Mouse (Mus musculus) urinary bladder, postnatal 36 days (tissue): ENCODE measurements at regions not wholly inside any gene's neighbourhood (a gene's known extent, or its start where the extent isn't known, plus 50 kb on each side); places are given as distances from the start of the nearest gene placed in this dataset.

ENCODE experiments used
- DNase-seq, 2 experiments: peaks; one replicate each; pipeline ENCODE4 v3.0.0; 2022; ENCODE audit warnings: low spot score in 2 of 2, mixed read lengths in 1 of 2

DNA sequence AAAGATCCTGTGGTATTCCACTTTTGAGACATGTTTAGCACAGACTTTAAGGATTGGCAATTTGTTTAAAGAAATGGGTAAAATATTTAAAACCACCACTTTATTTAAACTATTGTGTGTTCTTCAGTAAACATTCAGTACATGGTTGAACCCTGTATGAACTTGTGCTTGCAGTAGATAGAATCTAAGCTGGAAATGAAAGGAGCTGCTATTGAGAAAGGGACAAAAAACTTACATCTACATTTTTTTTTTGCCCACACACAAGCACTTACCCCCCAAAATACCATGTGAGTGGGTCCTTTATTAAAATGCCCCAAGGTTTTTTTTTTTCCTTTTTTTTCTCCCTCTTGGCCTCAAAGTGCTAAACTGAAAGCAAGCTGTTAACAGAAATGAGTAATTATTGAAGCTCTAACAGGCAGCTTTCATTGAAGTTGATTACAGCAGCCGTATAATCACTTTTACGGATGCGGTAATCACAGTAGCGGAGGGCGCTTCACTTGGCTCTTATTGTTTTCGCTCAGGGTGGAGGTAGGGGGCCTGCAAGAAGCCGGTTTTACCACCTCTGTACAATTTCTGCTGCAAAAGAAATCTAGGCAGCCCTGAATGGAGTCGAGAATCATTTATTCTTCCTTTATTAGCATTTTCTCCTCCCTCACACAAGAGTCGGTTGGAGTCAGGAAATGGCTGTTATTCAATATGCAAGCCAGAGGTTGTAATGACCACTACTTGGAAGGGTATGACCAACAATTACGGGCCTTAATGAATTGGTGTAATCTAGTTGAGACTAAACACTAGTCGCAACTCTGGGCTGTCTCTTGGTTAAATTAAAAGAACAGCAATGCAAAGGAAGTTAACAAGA, 257.7 kb downstream of the Lmo4 start:
- no peak for DNase-seq

DNA sequence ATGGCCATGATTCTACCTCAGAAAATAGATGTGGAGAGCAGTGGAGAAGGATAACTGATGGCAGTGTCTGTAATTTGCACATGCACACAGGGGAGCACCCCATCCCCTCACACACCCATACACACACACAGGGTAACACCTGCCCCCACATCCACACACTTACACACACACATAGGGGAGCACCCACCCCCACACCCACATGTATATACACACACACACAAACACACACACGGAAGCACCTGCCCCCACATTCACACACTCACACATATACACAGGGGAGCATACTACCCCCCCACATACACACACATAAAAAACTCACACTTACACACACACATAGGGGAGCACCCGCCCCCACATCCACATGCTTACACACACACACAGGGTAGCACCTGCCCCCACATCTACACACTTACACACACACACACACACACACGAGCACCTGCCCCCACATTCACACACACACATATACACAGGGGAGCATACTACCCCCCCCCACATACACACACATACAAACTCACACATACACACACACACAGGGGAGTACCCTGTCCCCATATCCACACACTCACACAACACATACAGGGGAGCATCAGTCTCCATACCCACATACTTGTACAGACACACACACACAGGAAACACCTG, 265.8 kb downstream of the Lmo4 start:
- DNase-seq, result no peak

DNA sequence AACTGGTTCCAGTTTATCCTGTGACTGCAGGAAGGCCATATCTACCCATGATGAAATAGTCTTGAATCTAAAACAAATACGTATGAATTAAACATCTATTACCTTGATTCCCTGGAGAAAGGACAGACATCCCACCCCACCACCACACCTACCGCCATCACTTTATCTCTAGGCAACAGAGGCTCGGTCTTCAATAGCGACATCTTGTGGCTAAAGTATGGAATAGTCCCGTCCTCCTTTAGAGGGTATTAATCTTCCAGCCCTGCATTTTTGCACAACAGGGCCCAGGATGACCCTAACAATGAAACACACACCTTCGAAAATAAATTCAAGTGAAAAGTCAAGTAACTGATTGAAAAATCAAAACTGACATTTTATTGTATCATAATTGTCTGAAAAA, 279.7 kb downstream of the Lmo4 start:
- DNase-seq, result no peak

DNA sequence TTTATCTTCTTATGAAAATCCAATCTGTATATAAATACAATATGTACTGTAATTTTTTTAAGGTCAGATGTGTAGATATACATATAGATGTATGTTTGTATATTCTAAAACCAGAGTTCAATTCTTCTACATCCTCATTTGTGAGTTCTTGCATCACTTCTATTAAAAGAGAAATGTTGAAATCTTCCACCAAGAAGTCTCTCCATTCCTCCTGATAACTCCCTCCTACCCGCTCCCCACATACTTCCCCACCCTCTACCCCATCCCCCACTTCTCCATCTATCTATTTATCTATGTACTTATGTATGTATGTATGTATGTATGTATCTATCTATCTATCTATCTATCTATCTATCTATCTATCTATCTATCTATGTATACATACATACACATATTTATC, 285.3 kb downstream of the Lmo4 start:
- no peak for DNase-seq

DNA sequence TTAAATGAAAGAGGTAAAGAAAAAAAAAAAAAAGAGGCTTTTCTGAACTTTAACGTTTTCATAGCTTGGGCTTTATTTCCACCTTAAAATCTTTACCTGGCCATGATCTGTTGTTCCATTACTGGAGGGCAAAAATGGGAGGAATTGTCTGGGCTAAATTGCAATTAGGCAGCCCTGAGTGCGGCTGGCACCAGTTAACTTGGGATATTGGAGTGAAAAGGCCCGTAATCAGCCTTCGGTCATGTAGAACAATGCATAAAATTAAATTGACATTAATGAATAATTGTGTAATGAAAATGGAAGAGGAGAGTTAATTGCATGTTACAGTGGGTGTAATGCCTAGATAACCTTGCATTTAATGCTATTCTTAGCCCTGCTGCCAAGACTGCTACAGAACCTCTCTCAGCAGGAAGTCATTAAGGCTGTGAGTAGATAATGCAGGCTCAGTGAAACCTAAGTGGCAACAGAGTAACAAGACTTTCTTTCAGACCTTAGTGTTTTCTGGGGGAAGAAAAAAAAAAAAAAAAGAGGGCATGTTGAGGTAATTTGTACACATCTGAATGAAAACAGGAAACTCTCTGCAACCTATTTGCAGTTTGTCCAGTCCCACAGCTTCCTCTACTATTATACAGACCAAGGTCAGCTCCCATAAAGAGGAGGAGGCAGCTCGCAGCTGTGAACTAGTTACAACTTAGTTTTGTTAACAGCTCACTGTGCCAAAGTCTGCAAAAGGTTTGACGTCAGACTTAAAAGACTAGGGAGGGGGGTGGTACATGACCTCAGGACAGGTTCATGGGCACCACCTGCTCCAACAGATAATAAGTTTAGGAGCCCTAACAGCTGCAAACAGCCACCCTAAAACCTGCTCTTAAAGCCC, 290.4 kb downstream of the Lmo4 start:
- no peak for DNase-seq

DNA sequence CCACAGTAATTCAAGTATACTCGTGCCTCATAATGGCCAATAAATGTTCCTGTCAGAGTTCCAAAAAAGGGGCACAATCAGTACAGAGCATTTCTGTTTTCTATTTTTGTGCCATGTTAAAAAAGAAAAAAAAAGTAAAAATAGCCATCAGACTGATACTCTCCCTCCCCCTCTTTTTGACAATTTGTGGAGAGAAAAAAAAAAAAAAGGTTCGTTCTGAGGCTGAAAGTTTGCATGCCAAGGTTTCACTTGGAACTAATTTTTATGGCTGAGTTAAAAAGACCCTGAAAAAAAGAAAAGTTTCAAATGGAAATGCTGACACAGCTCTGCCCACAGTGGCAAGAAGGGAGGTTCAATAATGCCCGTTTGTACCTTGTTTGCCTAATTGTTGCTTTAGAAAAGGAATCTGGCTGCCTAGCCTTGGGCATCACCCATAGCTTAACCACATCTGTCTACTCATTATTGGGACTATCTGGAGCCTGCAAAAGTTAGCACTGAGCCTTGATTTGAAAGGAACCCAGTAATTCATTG, 291.9 kb downstream of the Lmo4 start:
- DNase-seq, result no peak

DNA sequence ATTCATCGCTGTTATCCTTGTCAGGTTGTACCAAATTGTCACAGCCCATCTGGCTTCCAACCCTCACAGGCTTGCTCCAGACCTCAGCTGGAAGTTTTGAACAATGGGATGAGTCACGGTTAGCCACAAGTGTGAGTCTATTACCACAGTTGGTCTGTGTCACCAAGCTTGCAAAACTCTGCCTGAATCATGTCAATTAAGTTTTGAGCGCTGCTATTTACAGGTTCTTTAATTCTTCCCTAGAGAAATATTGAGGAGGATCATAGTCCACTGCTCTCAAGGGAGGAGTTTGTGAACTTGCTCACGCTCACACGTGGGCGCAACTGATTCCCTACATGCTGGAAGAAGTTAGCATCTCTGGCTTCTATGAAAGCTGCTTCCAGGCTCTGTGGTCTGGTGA, 292.6 kb downstream of the Lmo4 start:
- no peak for DNase-seq

DNA sequence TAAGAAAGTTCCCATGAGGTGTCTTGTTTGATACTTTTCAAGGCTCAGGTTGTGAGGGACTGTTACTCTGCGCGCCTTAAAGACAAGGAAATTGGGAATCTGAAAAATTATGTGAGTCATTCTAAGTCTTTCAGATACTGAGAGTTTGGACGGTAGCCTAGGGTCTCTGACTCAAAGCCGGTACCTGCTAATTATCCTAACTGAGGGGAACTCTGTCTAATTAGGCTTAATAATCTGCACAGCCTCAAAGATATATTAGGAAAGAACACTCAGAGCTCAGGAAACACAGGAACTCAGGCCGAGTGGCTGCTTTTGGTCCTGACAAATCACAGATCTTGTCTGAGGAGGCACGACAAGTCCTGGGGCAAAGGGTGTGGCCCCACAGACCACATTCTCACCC, 295.7 kb downstream of the Lmo4 start:
- no peak for DNase-seq

DNA sequence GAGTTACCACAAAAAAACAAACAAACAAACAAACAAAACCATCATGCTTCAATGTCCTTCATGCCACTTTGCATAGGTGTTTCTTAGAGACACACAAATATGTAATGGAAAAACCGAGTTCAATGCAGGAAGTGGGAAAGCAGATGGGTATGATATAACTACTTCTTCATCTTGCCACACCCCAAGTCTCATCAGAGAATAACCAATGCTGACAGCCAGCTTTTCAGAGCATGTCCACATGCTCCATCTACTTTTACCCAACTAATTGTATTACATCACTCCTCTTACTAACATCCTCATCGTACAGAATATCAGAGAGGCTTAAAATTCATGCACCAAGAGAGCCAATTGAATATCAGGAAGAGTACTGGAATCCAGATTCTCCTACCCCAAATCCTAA, 301.6 kb downstream of the Lmo4 start:
- no peak for DNase-seq

DNA sequence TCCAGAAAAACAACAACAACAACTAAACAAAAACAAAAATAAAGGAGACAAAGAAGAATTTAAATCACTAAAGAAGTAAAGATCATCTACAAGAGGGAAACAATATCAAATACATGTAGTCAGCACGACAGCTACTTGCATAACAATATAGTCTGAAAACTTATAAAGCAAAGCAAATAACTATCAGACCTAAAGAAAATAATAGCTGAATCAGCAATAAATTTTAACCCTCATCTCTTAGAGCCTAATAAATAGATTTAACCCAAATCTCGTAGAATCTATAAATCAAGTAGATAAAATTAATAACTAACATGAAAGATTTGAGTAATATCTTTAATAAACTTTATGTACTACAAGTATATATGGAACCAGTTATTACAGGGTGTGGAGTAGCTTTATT, 324.2 kb downstream of the Lmo4 start:
- no peak for DNase-seq

DNA sequence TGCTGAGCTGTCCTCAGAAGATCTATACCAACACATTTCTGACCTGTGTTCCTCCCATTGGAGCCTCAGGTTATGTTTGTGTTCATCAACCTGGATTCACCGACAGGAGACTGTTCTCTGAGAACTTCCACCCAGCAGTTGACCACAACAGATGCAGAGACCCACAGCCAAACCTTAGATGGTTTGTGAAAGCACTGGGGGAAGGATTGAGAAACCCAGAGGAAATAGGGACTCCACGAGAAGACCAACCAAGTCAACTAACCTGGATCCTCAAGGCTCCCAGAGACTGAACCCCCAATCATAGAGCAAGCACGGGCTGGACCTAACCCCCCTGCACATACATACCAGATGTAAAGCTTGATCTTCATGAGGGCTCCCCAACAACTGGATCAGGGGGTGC, 331.1 kb downstream of the Lmo4 start:
- DNase-seq, result no peak

DNA sequence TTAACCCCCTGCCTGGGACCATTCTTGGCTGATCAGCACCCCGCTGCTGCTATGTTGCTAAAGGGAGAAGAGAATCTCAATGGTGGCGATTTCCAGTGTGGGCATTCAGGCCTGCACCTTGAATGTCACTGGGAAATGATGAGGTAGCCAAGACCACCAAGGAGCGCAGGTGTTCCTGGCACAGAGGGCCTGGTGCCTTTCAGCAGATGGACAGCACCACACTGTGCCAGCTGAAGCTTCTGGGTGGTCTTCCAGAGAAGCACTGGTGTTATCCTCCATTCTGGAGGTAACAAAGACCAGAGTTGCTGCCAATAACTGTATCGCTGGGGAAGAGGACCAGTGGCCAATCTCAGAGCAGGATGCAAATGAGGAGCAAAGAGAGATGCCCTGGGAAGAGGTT, 338.5 kb downstream of the Lmo4 start:
- DNase-seq, result no peak

DNA sequence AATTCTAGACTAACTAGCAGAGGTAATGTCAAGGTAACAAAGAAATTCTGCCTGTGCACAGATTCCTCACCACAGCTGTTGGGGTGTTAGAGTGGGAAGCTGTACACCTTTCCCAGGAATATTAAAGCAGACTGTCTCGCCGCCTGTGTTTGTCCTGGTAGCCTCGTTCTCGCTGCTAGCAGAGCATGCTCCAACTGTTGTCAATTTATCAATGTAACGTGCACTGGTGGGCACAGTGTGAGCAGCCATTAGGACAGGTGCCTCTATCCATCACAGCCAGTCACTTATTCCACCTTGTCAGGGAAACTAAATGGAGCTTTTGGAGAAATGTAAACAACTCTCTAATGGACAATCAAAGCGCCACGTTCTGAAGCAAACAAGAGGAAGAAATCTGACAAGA, 339.4 kb downstream of the Lmo4 start:
- DNase-seq, result no peak

DNA sequence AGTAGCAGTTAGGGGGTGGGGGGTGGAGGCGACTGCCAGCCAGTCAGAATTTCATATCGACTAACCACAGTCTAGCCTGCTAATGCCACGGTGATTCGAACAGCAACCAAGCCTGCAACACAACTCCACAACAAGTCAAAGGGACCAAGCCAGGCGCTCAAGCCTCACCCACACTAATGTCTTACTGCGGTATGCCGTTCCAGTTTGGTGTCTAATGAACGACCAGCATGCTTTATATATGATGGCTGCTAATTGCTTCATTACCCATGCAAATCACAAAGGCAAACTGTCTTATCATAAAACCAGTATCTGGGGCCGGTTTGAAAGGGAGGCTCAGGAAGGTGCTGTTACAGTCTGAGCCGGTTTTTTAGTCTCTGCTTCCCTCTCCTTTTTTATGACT, 340.5 kb downstream of the Lmo4 start:
- no peak for DNase-seq

DNA sequence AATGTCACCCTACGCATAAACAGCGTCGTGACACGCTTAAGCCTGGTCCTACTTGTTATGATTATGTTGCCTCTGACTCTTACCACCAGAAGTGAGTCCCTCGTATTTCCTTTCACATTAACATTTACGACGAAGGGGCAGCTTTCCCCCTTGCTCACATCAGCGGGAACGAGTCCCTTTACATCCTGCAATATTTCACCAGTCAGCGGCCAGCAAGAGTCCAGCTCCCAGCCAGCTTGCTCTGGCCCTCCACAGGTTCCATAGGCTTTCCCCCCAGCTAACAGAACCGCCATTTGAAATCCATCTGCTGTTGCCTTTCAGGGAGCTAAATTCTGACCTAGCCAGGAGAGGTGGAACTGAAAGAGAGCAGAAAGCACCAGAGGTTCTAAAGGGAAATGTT, 342.5 kb downstream of the Lmo4 start:
- DNase-seq, result no peak

DNA sequence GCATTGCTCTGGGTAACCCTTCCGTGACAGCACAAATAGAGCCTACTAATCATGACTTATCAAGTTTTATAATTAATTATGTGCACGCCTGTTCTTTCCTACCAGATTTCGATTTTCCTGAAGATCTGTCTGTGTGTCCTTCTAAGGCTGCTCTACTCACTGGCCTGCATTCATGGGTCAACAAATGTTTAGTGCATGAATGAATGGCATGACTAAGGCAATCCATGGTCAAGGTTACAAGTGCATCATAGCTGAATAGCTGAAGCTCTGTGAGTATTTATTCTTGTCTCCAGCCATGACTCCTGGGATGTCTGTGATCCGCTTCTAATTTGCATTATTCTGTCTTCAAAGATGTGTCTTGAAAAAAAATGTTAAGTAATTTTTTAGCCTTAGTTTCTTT, 343.2 kb downstream of the Lmo4 start:
- DNase-seq, result no peak

DNA sequence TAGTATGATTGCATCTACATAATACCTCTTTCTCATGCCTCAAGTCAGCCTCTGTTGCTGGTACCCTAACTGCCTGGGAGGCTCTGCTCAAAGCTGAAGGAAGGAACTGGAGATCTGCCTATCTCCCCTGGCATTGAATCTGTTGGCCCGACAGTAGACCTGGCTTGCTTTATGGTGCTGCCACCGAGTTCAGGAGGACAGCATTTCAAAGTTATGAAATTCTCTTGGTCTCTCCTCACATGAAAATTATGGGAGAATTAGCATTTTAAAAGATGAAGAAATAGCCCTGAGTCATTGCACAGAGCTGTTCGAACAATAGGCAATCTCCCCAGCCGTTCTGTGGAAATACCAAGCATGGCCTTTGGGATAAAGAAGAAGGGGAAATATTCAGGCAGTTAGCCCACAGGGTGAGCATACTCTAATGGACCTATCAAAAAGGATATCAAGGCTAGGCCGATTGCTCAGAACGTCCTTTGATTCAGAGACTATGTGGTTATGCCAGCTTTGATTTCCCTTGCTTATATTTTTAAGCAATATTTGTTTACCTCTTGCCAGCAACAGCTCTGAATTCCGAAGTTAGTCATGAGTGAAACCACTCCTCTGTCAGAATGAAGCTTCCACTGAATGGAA, 369.3 kb downstream of the Lmo4 start:
- peak in 1 of 2 experiments; percentile 5 for DNase-seq

DNA sequence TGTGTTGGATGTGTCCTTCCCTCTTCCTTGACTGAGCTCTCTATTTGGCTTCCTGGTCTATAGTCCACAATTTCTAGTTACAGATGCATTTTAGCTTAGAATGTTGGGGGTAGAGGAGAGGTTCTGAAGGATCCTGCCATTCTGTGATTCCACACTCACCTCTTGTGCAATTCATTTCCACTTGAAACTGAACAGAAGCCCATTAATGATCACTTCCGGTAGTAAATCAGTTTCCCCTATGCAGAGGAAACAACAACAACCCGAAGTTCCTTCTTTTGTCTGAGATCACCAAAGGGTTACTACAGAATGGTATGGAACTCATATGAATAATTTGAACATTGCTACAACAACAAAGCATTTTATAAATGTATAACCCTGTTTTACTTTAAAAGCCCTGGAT, 370.3 kb downstream of the Lmo4 start:
- DNase-seq, result no peak

DNA sequence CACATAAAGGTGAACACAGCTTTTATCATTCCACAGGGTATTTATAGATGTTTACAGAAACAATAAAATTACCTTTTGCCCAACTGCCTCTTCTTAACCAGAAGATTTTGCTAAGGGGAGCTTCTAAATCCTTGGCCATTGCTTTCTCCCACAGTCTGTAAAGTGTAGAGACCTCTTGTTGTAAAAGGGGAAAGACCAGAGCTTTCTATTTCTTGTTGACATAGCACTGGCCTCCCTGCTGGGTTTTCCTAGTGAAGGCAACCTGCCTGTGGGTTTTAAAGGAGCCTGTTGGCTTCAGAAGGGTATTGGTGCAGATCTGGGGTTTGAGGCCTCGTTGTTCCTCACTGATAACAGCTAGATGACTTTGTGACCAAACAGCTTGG, 381.6 kb downstream of the Lmo4 start:
- DNase-seq, result no peak

DNA sequence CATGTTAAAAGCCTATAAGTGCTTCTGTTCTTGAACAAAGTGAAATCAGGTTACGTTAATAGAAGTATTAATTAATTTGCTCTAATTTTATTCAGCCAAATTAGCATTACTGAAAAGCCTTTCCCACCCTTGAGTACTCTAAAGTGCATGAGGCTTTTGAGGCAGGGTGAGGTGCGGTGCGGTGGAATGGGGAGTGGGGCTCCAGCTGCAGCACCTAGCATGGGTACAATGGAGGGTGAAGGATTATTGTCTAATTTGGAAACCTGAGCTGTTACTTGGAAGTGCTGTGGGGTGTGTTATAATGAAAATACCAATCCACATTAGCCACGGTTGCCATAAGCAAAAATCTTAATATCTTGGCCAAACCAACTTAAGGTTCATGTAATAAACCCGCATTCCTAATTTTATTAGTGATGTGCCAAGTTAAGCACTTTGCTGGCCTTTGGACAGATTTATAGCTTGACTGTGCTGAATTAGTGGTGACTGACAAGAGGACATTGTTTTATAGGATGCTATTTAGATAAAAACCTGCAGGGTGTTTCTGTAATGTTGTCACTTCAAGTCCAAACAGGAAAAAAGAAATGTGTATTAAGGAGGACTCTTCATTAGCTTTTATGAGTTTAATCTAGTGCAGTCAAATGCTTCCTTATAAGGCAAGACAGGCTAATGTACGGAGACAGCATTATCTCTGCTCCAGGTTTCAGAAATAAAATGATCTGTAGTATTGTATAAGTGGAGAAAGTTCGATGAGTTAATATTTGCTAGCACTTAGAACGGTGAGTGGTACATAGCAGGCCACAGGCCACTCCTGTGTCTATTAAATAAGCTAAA, 382.2 kb downstream of the Lmo4 start:
- DNase-seq, result no peak

DNA sequence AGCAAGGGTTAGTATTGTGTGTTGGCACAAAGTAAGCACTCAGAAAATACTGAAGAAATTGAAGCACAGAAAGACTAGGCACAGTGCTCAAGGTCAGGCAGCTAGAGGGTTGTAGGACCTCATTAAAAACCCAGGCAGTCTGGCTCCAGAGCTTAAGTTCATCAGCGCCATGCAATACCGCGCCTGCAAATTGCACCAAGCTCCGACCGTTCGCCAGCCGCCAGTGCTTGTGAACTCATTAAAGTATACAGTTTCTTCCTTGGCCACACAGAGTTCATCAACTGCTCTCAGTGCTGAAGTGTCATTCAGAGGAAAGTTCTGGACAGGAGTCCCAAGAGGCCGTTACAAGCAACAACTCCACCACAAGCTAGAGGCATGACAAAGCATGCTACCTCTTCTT, 397.5 kb downstream of the Lmo4 start:
- no peak for DNase-seq
